Mouse (Mus musculus) C2C12 (cell line): ENCODE measurements at regions not wholly inside any gene's neighbourhood (a gene's known extent, or its start where the extent isn't known, plus 50 kb on each side); places are given as distances from the start of the nearest gene placed in this dataset.

ENCODE experiments used
- CEBPB ChIP-seq: IDR thresholded peaks from one replicate; pipeline ENCODE4 v1.6.1; 2011; ENCODE audit warnings: low read depth, mild to moderate bottlenecking, control low read depth, moderate library complexity
- CTCF ChIP-seq: IDR thresholded peaks from one replicate; pipeline ENCODE4 v1.5.1; 2011; ENCODE audit not compliant: control insufficient read depth, insufficient read depth, insufficient read length
- FOSL1 ChIP-seq: IDR thresholded peaks from one replicate; pipeline ENCODE4 v1.8.0; 2011; ENCODE audit warnings: mild to moderate bottlenecking, low read length; ENCODE audit not compliant: poor library complexity, insufficient read depth, severe bottlenecking
- MAX ChIP-seq: IDR thresholded peaks from one replicate; pipeline ENCODE4 v1.6.1; 2011; ENCODE audit warnings: mild to moderate bottlenecking, control low read depth
- MYOD1 ChIP-seq: IDR thresholded peaks from one replicate; pipeline ENCODE4 v1.6.1; 2011; ENCODE audit warnings: low read depth; ENCODE audit not compliant: control insufficient read depth, insufficient read length
- USF1 ChIP-seq: IDR thresholded peaks from one replicate; pipeline ENCODE4 v1.6.1; 2011; ENCODE audit warnings: low read depth, mild to moderate bottlenecking, control low read depth, moderate library complexity

DNA sequence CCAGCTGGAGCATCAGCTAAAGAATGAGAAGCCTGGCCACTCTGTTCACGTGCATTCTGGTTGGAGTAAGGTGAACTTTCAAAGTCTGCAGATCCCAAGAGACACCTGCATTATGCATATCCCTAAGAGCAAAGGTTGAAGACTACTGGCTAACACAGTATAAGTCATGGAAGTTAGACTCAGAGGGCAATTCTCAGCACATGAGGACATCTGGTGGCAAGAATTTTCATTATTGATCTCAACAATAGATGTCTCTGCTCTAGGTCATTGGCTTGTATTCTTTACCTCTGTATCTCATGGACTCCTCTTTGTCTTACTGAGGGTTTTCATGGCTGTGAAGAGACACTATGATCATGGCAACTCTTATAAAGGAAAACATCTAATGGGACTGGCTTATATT lies 151.9 kb upstream of the Adamts16 start:
- TF ChIP-seq CTCF (no peak), CEBPB (no peak), USF1 (no peak), MYOD1 (no peak), MAX (no peak), FOSL1 (no peak)
